Mouse (Mus musculus): Measurements from ENCODE around the gene Gm10271.

DNA sequence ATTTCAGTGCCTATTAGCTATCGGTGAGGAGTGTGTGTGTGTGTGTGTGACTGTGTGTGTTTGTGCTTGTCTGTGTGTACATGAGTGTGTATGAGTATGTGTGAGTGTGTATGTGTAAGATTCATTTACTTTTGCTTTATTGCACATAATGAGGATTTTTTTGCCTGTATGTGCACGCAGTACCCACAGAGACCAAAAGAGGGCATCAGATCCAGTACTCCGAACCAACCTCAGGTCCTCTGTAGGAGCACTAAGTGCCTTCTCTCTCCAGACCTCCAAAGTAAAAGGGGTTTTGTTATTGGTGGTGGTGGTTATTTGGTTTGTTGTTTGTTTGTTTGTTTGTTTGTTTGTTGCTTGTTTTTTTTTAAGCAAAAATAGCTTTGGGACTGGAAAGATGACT, 8.5 kb upstream of the Gm10271 start:
- TF ChIP-seq CTCF (IDR thresholded peaks at IDR 0.05; ENCODE audit: control insufficient read depth, insufficient read depth, insufficient replicate concordance, low read depth, low read length), result peak; percentile 11; the same call in 1 of the 2 replicates
- TF ChIP-seq POLR2A (IDR thresholded peaks at IDR 0.05; ENCODE audit: control insufficient read depth, low read depth, low read length), result no peak
